Mouse (Mus musculus) midbrain, embryonic 13.5 days (tissue): ENCODE results near the gene Tceanc2. TPM values are rescaled to one million over a fixed set of nuclear protein-coding genes. Genes with fewer than 3 reads are reported as not detected.

ENCODE experiments used
- ATAC-seq: fragments of 200-750 bp; cut with Nextera tagmentation; 2 replicates; pipeline ENCODE4 v1.8.0; 2017; ENCODE audit warnings: mild to moderate bottlenecking, moderate TSS enrichment, moderate library complexity
- H3K27ac ChIP-seq: fragments of 300-500 bp; sonication (generic); 2 replicates; pipeline ENCODE4 v1.5.1; 2015; ENCODE audit warnings: inconsistent platforms, mild to moderate bottlenecking, moderate library complexity
- H3K27me3 ChIP-seq: fragments of 300-500 bp; sonication (generic); 2 replicates; pipeline ENCODE4 v1.6.1; 2015; ENCODE audit warnings: mild to moderate bottlenecking, inconsistent platforms
- H3K36me3 ChIP-seq: fragments of 300-500 bp; sonication (generic); 2 replicates; pipeline ENCODE4 v1.6.1; 2015; ENCODE audit warnings: mild to moderate bottlenecking, inconsistent platforms
- H3K4me1 ChIP-seq: fragments of 300-500 bp; sonication (generic); replicated peaks from 2 replicates; pipeline ENCODE4 v1.6.1; 2015; ENCODE audit warnings: inconsistent platforms
- H3K4me2 ChIP-seq: fragments of 300-500 bp; sonication (generic); replicated peaks from 2 replicates; pipeline ENCODE4 v1.6.1; 2015; ENCODE audit warnings: moderate library complexity, mild to moderate bottlenecking, inconsistent platforms
- H3K4me3 ChIP-seq: fragments of 300-500 bp; sonication (generic); replicated peaks from 2 replicates; pipeline ENCODE4 v1.5.1; 2015; ENCODE audit warnings: mild to moderate bottlenecking, inconsistent platforms
- H3K9ac ChIP-seq: fragments of 300-500 bp; sonication (generic); replicated peaks from 2 replicates; pipeline ENCODE4 v1.6.1; 2015; ENCODE audit warnings: mild to moderate bottlenecking, inconsistent platforms
- H3K9me3 ChIP-seq: fragments of 300-500 bp; sonication (generic); 2 replicates; pipeline ENCODE4 v1.6.1; 2016; ENCODE audit warnings: mild to moderate bottlenecking, inconsistent platforms
- WGBS: fragments of 180-500 bp; shearing (Covaris S2); methylation state at CpG from one replicate; pipeline ENCODE4 v1.1.7; 2015; 5-methylcytosine and 5-hydroxymethylcytosine counted together
- polyA plus RNA-seq: library from polyadenylated mRNA; unstranded; fragments of >200 nt; fragmentation: Nextera tagmentation; extraction: Ambion mirVana; gene quantifications from 2 replicates; pipeline ENCODE4 v1.2.1, GENCODE M21; 2015

The Tceanc2 gene
- polyA plus RNA-seq, result 28.4 and 45.1 TPM in 2 replicates

DNA sequence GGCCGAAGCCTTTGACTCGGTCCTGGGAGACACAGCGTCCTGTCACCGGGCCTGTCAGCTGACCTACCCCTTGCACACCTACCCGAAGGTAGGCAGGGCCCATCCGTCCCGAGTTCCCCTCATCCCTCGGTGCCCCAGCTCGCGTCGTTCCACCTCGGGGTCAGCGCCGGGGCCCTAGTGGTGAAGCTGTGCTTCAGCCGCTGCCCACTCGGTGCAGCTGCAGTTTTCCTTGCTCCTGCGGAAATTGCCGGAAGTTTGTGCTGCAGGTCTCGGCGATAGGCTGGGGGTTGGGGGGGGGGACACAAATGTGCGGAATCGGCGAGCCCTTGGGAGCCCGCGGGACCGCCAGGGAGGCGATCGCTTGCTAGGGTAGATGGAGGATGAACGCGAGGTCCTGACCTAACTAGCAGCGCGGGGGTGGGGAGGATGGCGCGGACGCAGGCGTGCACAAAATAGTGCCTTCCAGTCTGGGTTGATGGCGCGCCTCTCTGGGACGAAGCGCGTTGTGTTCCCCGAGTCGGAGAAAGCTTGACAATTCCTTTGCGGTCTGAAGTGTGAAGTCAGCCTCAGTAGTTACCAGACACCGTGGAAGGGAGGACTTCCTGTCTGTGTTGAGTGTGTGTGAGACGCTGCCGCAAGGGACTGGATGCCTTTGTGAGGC, at the start of gene Tceanc2:
Tceanc2 (minus strand) TSS at position 287 of the 661 bp plus-strand sequence.
- peak within 1 kb of the TSS; percentile 92 for H3K9ac ChIP-seq
- peaks cover 8% of the 10 kb centered on the region for H3K36me3 ChIP-seq
- no peaks in the 10 kb centered on the region for H3K27me3 ChIP-seq
- H3K27ac ChIP-seq, result peak within 1 kb of the TSS; percentile 98
- WGBS, result under 1% methylated on average over 47 of the region's 47 CpGs
- H3K4me3 ChIP-seq, result peak within 1 kb of the TSS; percentile 95
- peaks cover 47% of the 10 kb centered on the region for H3K4me1 ChIP-seq
- no peaks in the 10 kb centered on the region for H3K9me3 ChIP-seq
- H3K4me2 ChIP-seq, result peak within 1 kb of the TSS; percentile 66
- peak; percentile 24 for ATAC-seq

DNA sequence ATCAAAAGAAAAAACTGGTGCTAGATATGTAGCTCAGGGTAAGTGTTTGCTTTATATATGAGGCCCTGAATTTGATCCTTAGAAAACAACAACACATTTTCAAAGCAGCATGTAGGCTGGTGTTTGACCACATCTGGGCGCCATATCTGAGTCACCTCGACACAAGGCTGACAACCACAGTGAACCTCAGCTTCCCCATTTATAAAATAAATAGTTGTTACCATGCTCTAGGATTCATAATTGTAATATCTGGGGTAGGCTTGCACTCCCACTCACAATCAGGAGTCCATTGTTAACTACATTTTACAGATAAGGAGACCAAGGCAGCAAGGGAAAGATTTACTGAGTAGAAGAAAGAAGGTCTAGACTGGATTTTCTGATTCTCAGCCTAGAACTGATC, 47.4 kb upstream of the Tceanc2 start:
- no peaks in the 10 kb centered on the region for H3K4me1 ChIP-seq
- 95% methylated on average over 2 of the region's 2 CpGs for WGBS
- no peak overlapping the region for H3K4me2 ChIP-seq
- H3K36me3 ChIP-seq, result peaks cover 3% of the 10 kb centered on the region
- no peak overlapping the region for H3K9ac ChIP-seq
- no peak for ATAC-seq
- H3K27me3 ChIP-seq, result no peaks in the 10 kb centered on the region
- H3K27ac ChIP-seq, result no peak overlapping the region
- no peak overlapping the region for H3K4me3 ChIP-seq
- H3K9me3 ChIP-seq, result no peaks in the 10 kb centered on the region

DNA sequence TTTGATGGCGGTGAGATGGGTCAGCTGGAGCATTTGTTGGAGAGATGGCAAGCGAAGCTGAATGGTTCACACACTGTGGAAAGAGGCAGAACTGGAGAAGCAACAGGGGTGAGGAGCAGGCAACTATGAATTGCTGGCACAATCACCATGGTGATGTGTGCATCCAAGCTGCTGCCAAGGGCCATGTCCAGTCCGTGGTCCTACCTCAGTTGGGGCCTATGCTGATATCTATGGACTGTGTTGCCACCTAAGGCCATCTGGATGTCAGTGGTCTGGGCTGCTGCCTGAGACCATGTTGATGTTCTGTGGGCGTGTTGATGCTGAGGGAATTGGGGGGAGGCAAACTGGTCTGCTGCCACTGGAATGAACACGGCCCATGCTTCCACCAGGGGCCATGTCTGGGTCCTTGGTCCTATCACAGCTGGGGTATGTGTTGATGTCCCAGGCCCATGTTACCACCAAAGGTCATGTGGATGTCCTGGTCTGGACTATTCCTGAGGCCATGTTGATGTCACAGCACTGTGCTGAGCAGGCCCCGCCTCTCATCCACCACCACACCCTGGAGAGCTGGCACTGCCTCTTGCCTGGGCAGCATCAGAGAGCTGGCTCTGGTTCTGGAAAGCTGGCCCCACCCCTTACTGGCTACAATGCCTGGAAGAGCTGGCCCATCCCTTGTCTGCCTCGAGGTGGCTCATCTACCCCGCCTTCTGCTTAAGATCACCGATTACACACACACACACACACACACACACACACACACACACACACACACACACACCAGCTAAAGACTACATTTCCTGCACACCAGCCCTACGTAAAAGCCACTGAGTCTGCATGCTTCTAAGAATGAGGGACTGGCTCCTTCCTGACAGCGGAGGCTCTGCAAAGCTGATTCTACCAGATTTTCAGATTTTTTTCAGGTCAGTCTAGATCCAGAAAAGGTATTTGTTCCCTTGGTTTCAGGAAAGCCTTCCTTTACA, 44.6 kb upstream of the Tceanc2 start:
- 83% methylated on average over 11 of the region's 11 CpGs for WGBS
- Histone ChIP-seq H3K9me3 (no peaks in the 10 kb centered on the region), H3K27ac (no peak overlapping the region), H3K4me3 (no peak overlapping the region), H3K4me1 (no peaks in the 10 kb centered on the region), H3K9ac (no peak overlapping the region), H3K27me3 (no peaks in the 10 kb centered on the region), H3K36me3 (no peaks in the 10 kb centered on the region), H3K4me2 (no peak overlapping the region)
- 0 out of 2 replicates have a peak, but pooled peaks have one; percentile 17 for ATAC-seq

DNA sequence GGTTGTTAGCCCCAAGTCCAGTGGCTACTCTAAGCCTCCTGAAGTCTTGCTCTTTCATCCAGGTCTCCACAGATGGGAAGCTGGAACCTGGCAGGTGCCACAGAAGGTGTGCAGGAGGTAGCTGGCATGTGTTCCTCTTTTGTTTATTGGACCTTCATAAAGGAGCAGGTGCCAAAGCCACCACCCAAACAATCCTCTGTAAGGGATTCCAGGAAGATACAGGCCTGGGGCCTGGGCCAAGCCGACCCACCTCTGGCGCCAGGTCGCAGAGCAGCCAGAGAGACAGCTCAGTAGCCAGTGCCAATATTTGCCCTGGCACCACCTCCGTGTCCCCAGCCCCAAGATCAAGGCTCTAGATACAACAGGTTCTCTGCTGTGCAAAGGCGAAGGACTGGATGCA, 42.6 kb upstream of the Tceanc2 start:
- Histone ChIP-seq H3K4me1 (no peaks in the 10 kb centered on the region), H3K9ac (no peak overlapping the region), H3K9me3 (no peaks in the 10 kb centered on the region), H3K36me3 (no peaks in the 10 kb centered on the region), H3K4me2 (no peak overlapping the region), H3K4me3 (no peak overlapping the region), H3K27ac (no peak overlapping the region), H3K27me3 (no peaks in the 10 kb centered on the region)
- 92% methylated on average over 5 of the region's 5 CpGs for WGBS
- no peak for ATAC-seq

DNA sequence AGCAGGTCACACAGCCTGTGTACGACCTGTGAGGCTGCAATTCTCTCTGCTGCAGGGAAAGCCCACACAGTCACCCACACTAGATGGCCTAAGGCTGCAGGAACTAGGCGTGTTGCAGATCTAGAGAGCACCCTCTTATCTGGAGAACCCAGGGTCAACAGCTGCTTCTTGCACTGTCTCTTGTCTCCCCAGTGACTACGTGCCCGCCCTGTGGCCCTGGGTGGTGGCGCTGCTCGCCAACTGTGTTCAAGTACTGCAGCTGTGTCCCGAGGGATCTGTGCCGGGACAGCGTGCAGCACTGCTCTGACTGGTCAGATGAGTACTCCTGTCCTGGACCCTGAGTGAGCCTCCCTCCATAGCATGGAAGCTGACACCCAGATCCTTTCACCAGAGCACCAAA, 38.7 kb upstream of the Tceanc2 start:
- Histone ChIP-seq H3K36me3 (no peaks in the 10 kb centered on the region), H3K4me2 (no peak overlapping the region), H3K4me1 (no peaks in the 10 kb centered on the region), H3K4me3 (no peak overlapping the region), H3K27me3 (no peaks in the 10 kb centered on the region), H3K9ac (no peak overlapping the region), H3K27ac (no peak overlapping the region), H3K9me3 (no peaks in the 10 kb centered on the region)
- no peak for ATAC-seq
- WGBS, result 85% methylated on average over 9 of the region's 9 CpGs

DNA sequence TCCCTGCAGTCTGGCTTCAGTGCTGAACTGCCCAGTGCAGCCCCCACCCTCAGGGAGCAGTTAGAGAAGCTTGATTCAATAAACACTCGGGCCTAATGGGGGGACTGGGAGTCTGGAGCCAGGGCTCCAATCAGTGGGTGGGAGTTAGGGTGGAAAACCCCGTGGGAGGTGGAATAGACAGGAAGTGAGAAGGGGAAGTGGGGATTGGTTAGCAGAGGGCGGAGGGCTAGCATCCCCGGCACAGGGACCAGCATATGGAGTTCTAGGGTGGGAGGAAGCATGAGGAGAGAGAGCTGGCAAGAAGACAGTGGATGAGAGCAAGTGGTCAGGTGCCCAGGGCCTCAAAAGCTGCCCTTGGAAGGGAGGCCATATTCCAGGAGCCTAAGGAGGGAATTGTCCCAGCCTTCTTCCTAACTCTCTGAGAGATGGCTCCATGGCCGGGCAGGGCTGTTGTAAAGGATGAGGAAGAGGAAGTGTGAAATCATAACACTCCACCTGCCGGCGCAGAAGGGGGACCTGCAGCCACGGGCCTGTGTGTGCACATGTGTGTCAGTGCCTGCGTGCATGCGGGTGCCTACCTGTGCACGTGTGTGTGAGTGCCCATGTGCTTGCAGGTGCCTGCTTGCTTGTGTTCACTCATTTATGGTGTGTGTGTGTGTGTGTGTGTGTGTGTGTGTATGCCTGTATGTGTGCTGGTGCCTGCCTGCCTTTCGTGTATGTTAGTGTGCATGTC, 34.5 kb upstream of the Tceanc2 start:
- H3K9me3 ChIP-seq, result no peaks in the 10 kb centered on the region
- no peaks in the 10 kb centered on the region for H3K4me1 ChIP-seq
- no peak overlapping the region for H3K27ac ChIP-seq
- no peak overlapping the region; the same call in 1 of the 2 replicates for H3K9ac ChIP-seq
- no peaks in the 10 kb centered on the region for H3K27me3 ChIP-seq
- H3K4me2 ChIP-seq, result no peak overlapping the region
- WGBS, result 78% methylated on average over 12 of the region's 12 CpGs
- no peak for ATAC-seq
- no peak overlapping the region for H3K4me3 ChIP-seq
- H3K36me3 ChIP-seq, result peaks cover 4% of the 10 kb centered on the region; the same call in 1 of the 2 replicates

DNA sequence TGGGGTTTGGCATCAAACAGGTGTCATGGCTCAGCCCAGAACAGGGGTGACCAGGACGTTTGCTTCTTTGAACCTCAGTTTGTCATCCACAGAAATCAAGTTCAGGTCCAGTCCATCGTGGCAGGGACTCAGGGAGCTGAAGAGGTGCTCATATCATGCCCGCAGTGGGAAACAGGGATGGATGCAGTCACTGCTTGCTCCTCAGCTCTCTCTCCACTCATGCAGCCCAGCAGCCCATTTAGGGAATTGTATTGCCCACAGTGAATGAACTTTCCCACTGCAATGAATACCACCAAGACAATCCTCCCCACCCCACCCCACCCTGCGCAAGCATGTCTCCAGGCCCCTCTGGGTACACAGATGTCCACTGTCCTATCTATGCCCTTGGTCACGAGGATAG, 33.0 kb upstream of the Tceanc2 start:
- ATAC-seq, result no peak
- Histone ChIP-seq H3K9ac (no peak overlapping the region), H3K9me3 (no peaks in the 10 kb centered on the region), H3K4me3 (no peak overlapping the region), H3K4me2 (no peak overlapping the region), H3K27ac (no peak overlapping the region), H3K36me3 (peaks cover 15% of the 10 kb centered on the region; the same call in 1 of the 2 replicates), H3K27me3 (no peaks in the 10 kb centered on the region), H3K4me1 (no peaks in the 10 kb centered on the region)
- 87% methylated on average over 5 of the region's 5 CpGs for WGBS

DNA sequence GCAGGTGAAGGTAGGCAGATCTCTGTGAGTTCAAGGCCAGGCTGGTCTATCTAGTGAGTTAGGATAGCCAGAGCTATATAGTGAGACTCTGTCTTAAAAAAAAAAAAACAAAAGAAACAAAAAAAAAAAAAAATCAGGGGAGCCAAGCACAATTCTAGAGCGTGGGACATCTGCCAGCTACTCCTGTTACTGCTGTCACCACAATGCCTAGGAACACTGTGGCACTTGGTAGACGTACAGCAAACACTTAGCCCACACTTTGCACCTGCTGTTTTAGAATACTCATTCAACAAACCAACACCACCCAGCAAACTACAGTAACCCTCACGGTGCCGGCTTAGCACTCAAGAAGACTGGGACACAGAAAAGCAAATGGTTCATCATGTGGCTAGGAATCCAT, 32.5 kb upstream of the Tceanc2 start:
- Histone ChIP-seq H3K4me3 (no peak overlapping the region), H3K4me1 (no peaks in the 10 kb centered on the region), H3K9me3 (no peaks in the 10 kb centered on the region), H3K4me2 (no peak overlapping the region), H3K9ac (no peak overlapping the region), H3K27me3 (no peaks in the 10 kb centered on the region), H3K27ac (no peak overlapping the region), H3K36me3 (peaks cover 18% of the 10 kb centered on the region; the same call in 1 of the 2 replicates)
- 78% methylated on average over 4 of the region's 4 CpGs for WGBS
- ATAC-seq, result no peak

DNA sequence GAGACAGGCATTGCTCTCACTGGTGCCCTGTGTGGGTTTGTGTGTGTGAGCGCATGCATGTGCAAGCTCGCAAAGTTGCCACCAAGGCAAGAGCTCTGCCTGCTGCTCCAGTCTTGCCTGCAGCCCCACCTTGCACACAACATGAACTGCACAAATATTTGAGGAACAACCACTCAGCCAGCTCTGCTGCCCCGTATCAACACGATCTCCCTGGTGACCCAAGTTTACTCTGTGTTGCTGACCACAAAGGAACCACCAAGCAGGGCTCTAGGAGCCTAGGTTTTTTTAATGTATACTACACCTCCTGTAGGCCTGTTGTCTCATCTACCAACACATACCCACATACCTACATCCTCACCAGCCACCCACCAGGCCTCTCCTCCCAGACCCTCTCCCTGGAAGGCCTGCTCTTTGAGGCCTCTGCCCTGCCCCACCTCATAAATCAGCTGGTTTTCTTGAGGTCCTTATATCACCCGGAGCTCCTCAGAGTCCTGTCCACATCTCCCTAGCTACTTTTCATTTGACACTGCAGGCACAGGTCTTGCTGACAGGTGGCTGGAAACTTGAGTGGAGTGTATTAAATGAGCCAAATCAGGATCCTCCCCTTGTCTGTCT, 31.7 kb upstream of the Tceanc2 start:
- H3K4me2 ChIP-seq, result no peak overlapping the region
- H3K27ac ChIP-seq, result no peak overlapping the region
- H3K27me3 ChIP-seq, result no peaks in the 10 kb centered on the region
- ATAC-seq, result no peak
- H3K36me3 ChIP-seq, result peaks cover 26% of the 10 kb centered on the region
- no peak overlapping the region for H3K9ac ChIP-seq
- 85% methylated on average over 5 of the region's 5 CpGs for WGBS
- no peak overlapping the region for H3K4me3 ChIP-seq
- no peaks in the 10 kb centered on the region for H3K9me3 ChIP-seq
- H3K4me1 ChIP-seq, result no peaks in the 10 kb centered on the region

DNA sequence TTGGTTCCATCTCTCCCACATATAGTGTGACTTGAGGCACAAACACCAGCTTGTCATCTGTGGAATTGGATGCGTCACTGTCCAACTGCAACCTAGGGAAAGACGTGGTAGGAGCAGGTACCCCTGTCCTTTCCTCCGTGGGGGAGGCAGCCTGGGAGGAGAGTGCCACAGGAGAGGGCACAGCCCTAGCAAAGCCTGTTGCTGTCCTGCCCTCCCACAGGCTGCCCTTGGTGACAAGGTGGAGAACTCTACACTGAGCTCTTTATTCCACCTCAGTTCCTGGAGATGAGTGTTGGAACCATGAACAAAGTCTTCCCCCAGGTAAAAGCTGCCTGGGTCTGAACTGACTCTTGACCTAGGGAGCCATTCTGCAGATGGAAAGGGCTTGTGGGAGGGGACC, 30.0 kb upstream of the Tceanc2 start, which contains the start of gene Ldlrad1:
Ldlrad1 (plus strand) TSS at position 301 of the 400 bp plus-strand sequence.
- Histone ChIP-seq H3K4me1 (no peaks in the 10 kb centered on the region), H3K4me3 (no peak within 1 kb of the TSS), H3K36me3 (peaks cover 43% of the 10 kb centered on the region), H3K27ac (no peak within 1 kb of the TSS), H3K4me2 (no peak within 1 kb of the TSS), H3K9ac (no peak within 1 kb of the TSS), H3K9me3 (no peaks in the 10 kb centered on the region), H3K27me3 (no peaks in the 10 kb centered on the region)
- ATAC-seq, result no peak
- WGBS, result 92% methylated on average over 3 of the region's 3 CpGs

DNA sequence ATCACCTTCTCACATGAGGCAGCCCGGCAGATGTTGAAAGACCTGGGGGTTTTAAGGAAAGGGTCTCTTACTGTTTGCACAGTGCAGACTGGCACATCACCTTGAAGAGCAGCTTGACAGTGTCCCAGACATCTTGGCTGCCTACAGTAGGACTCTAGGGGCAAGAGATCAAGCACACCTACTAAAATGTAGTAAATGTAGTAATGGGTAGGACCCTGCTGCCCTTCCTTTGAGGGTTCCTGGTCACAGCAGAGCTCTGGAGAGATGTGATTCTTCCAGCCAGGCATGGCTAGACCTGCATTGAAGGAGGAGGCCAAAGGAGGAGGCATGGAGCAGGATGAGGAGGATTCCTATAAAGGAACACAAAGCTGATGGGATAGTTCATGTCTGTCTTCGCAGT, 28.1 kb upstream of the Tceanc2 start:
- Histone ChIP-seq H3K4me2 (no peak overlapping the region), H3K27ac (no peak overlapping the region), H3K27me3 (no peaks in the 10 kb centered on the region), H3K36me3 (peaks cover 61% of the 10 kb centered on the region), H3K9me3 (no peaks in the 10 kb centered on the region), H3K4me1 (no peaks in the 10 kb centered on the region), H3K9ac (no peak overlapping the region), H3K4me3 (no peak overlapping the region)
- 95% methylated on average over 2 of the region's 2 CpGs for WGBS
- ATAC-seq, result no peak
